Comparison of ENCODE assay signal across 8 mouse cellular contexts in genomic region chr1:180763307-180763706, GRCm38 (mm10). TPM values are rescaled to one million over a fixed set of nuclear protein-coding genes. Genes with fewer than 3 reads are reported as not detected.
DNase-seq lines count a peak whose midpoint lies in the region; ATAC-seq and TF ChIP-seq lines count a peak whose summit lies in the region.

No protein-coding gene starts in this region.

- WGBS in heart, embryonic 13.5 days: 6% methylated on average over 14 of the region's 14 CpGs
- WGBS in hindbrain, embryonic 11.5 days: 5% methylated on average over 14 of the region's 14 CpGs
- 5% methylated on average over 14 of the region's 14 CpGs for WGBS in midbrain, embryonic 14.5 days
- 15% methylated on average over 14 of the region's 14 CpGs for WGBS in kidney, adult 2 months

- no peaks in the 10 kb centered on the region for H3K9me3 ChIP-seq in heart, embryonic 13.5 days
- H3K9me3 ChIP-seq in hindbrain, embryonic 11.5 days (ENCODE audit: control insufficient read depth, low read length): no peaks in the 10 kb centered on the region
- no peaks in the 10 kb centered on the region for H3K9me3 ChIP-seq in midbrain, embryonic 14.5 days (ENCODE audit: control insufficient read depth, low read length)

- intact Hi-C loops in heart, postnatal 14 days (cut with DNase I): no loop called here

- H3K9ac ChIP-seq in heart, embryonic 13.5 days: peak overlapping the region; percentile 81
- H3K9ac ChIP-seq in hindbrain, embryonic 11.5 days (ENCODE audit: low read depth, low read length): peak overlapping the region; percentile 51
- H3K9ac ChIP-seq in midbrain, embryonic 14.5 days (replicated peaks; ENCODE audit: low read length): peak overlapping the region; percentile 46

- peak overlapping the region; percentile 91 for H3K4me2 ChIP-seq in heart, embryonic 13.5 days
- H3K4me2 ChIP-seq in hindbrain, embryonic 11.5 days (replicated peaks; ENCODE audit: low read depth, low read length): peak overlapping the region; percentile 74
- peak overlapping the region; percentile 89 for H3K4me2 ChIP-seq in midbrain, embryonic 14.5 days (ENCODE audit: low read length)

- no peak for TF ChIP-seq POLR2A in brain, embryonic 14.5 days (IDR thresholded peaks at IDR 0.05; ENCODE audit: borderline replicate concordance, extremely low read depth, insufficient read depth, insufficient read length, poor library complexity, severe bottlenecking)
- no peak for TF ChIP-seq POLR2A in kidney, adult 2 months (IDR thresholded peaks at IDR 0.05; ENCODE audit: low read depth, low read length)

- no peaks in the 10 kb centered on the region for H3K36me3 ChIP-seq in heart, embryonic 13.5 days
- H3K36me3 ChIP-seq in hindbrain, embryonic 11.5 days (ENCODE audit: control insufficient read depth, insufficient read depth, low read length): no peaks in the 10 kb centered on the region
- H3K36me3 ChIP-seq in midbrain, embryonic 14.5 days (ENCODE audit: control insufficient read depth, insufficient read depth, low read length): no peaks in the 10 kb centered on the region
- no peaks in the 10 kb centered on the region for H3K36me3 ChIP-seq in kidney, adult 2 months (ENCODE audit: control insufficient read depth, insufficient read depth, low read length)

- no peak for TF ChIP-seq CTCF in brain, embryonic 14.5 days (IDR thresholded peaks at IDR 0.05; ENCODE audit: borderline replicate concordance, extremely low read depth, insufficient read depth, insufficient read length)
- TF ChIP-seq CTCF in kidney, adult 2 months (conservative IDR thresholded peaks at IDR 0.05; ENCODE audit: insufficient read depth, insufficient read length, low read depth, low read length): no peak

- peaks cover 20% of the 10 kb centered on the region for H3K4me1 ChIP-seq in heart, embryonic 13.5 days
- no peaks in the 10 kb centered on the region; the same call in 1 of the 2 replicates for H3K4me1 ChIP-seq in hindbrain, embryonic 11.5 days (replicated peaks; ENCODE audit: control insufficient read depth, insufficient read depth, low read length)
- 0 out of 2 replicates have a peak, but pooled peaks cover 14% of the 10 kb centered on the region for H3K4me1 ChIP-seq in midbrain, embryonic 14.5 days (ENCODE audit: control insufficient read depth, insufficient read depth, low read length)
- H3K4me1 ChIP-seq in kidney, adult 2 months (ENCODE audit: control insufficient read depth, insufficient read depth, low read length): peaks cover 2% of the 10 kb centered on the region; the same call in 1 of the 2 replicates

- no peak overlapping the region for H3K27ac ChIP-seq in heart, embryonic 13.5 days (replicated peaks)
- H3K27ac ChIP-seq in hindbrain, embryonic 11.5 days (ENCODE audit: low read depth, low read length): no peak overlapping the region
- no peak overlapping the region for H3K27ac ChIP-seq in midbrain, embryonic 14.5 days (replicated peaks; ENCODE audit: low read depth, low read length)
- no peak overlapping the region for H3K27ac ChIP-seq in kidney, adult 2 months (ENCODE audit: insufficient read depth, low read depth, low read length)

- ATAC-seq in heart, embryonic 13.5 days (ENCODE audit: extremely low read depth, insufficient number of reproducible peaks, low FRiP score, low TSS enrichment): no peak
- peak; percentile 46; the same call in 1 of the 2 replicates for ATAC-seq in hindbrain, embryonic 11.5 days (ENCODE audit: low FRiP score)
- ATAC-seq in midbrain, embryonic 14.5 days (ENCODE audit: low FRiP score, low TSS enrichment): peak; percentile 22; the same call in 1 of the 2 replicates

- DNase-seq in heart, postnatal 14 days: no peak
- DNase-seq in brain, embryonic 14.5 days (ENCODE audit: low read depth): peak; percentile 28
- DNase-seq in hindbrain, embryonic 11.5 days (ENCODE audit: low spot score): peak; percentile 61
- DNase-seq in midbrain, embryonic 14.5 days: peak; percentile 36
- no peak for DNase-seq in natural killer cell, adult 2 months (ENCODE audit: low spot score in 2 of 2)
- no peak for DNase-seq in kidney, adult 2 months
- DNase-seq in frontal cortex, adult 2 months (ENCODE audit: extremely low spot score in 1 of 2, low spot score in 1 of 2): no peak

- H3K27me3 ChIP-seq in heart, embryonic 13.5 days (replicated peaks): peaks cover 18% of the 10 kb centered on the region
- H3K27me3 ChIP-seq in hindbrain, embryonic 11.5 days (ENCODE audit: control insufficient read depth, insufficient read depth, low read length): no peaks in the 10 kb centered on the region
- no peaks in the 10 kb centered on the region for H3K27me3 ChIP-seq in midbrain, embryonic 14.5 days (ENCODE audit: control insufficient read depth, insufficient read depth, low read length)
- H3K27me3 ChIP-seq in kidney, adult 2 months (replicated peaks; ENCODE audit: control insufficient read depth, insufficient read depth, low read length): no peaks in the 10 kb centered on the region

- peak overlapping the region; percentile 52 for H3K4me3 ChIP-seq in heart, embryonic 13.5 days
- peak overlapping the region; percentile 37 for H3K4me3 ChIP-seq in hindbrain, embryonic 11.5 days (ENCODE audit: low read depth, low read length)
- peak overlapping the region; percentile 35 for H3K4me3 ChIP-seq in midbrain, embryonic 14.5 days (replicated peaks; ENCODE audit: low read depth, low read length)
- H3K4me3 ChIP-seq in kidney, adult 2 months (ENCODE audit: insufficient read depth, low read depth, low read length): no peak overlapping the region

RNA-seq across cellular contexts. Expression of gene Acbd3, which starts 37.5 kb away (rescaled TPM):
- 18.5 and 18.8 TPM in 2 replicates for polyA plus RNA-seq in heart, embryonic 13.5 days (2015; fragmentation: Nextera tagmentation; extraction: Ambion mirVana)
- 10 to 100 TPM; 24.5 to 25.3 TPM for total RNA-seq in heart, postnatal 14 days (2021)
- 28.8 and 36.1 TPM in 2 replicates for polyA plus RNA-seq in brain, embryonic 14.5 days (2012; rRNA removed)
- 24.8 and 27.7 TPM in 2 replicates for polyA plus RNA-seq in hindbrain, embryonic 11.5 days (2014; fragmentation: Nextera tagmentation; extraction: Ambion mirVana)
- polyA plus RNA-seq in midbrain, embryonic 14.5 days (2014; fragmentation: Nextera tagmentation; extraction: Ambion mirVana): 25.2 and 27.2 TPM in 2 replicates
- polyA plus RNA-seq in kidney, adult 2 months (2012; rRNA removed): 9.6 and 12.1 TPM in 2 replicates
- 26.3 and 28.0 TPM in 2 replicates for polyA plus RNA-seq in frontal cortex, adult 2 months (2012; rRNA removed)

RNA-seq across cellular contexts. Expression of gene H3f3a, which starts 50.4 kb away (rescaled TPM):
- polyA plus RNA-seq in heart, embryonic 13.5 days (2015; fragmentation: Nextera tagmentation; extraction: Ambion mirVana): 1,623 and 1,726 TPM in 2 replicates
- 100 to 1,000 TPM; 659 to 710 TPM for total RNA-seq in heart, postnatal 14 days (2021)
- polyA plus RNA-seq in brain, embryonic 14.5 days (2012; rRNA removed): 2,000 and 2,211 TPM in 2 replicates
- 3,542 and 3,682 TPM in 2 replicates for polyA plus RNA-seq in hindbrain, embryonic 11.5 days (2014; fragmentation: Nextera tagmentation; extraction: Ambion mirVana)
- polyA plus RNA-seq in midbrain, embryonic 14.5 days (2014; fragmentation: Nextera tagmentation; extraction: Ambion mirVana): 3,827 and 3,910 TPM in 2 replicates
- 324 and 348 TPM in 2 replicates for polyA plus RNA-seq in kidney, adult 2 months (2012; rRNA removed)
- polyA plus RNA-seq in frontal cortex, adult 2 months (2012; rRNA removed): 502 and 559 TPM in 2 replicates

Comparison
In these comparisons a context has a peak if more than half of its experiments do, and no peak if none do; other contexts are left out.
1. DNase-seq: peak in brain, embryonic 14.5 days (single experiment), hindbrain, embryonic 11.5 days (single experiment) and midbrain, embryonic 14.5 days (single experiment); none in heart, postnatal 14 days (0 of 2), natural killer cell, adult 2 months (0 of 2), kidney, adult 2 months (single experiment) and frontal cortex, adult 2 months (0 of 2).
2. Peak in every context shown above with its lines, with median percentiles within 50 percentile points of each other: H3K4me2 ChIP-seq and H3K9ac ChIP-seq.